Mouse (Mus musculus): ENCODE results near the gene Vmn2r32.
"Not testable (repeated sequence)": the region's sequence is repeated elsewhere in the genome, so short reads cannot be mapped to it uniquely, and the experiment has no call there.

Vmn2r32 gene

DNA sequence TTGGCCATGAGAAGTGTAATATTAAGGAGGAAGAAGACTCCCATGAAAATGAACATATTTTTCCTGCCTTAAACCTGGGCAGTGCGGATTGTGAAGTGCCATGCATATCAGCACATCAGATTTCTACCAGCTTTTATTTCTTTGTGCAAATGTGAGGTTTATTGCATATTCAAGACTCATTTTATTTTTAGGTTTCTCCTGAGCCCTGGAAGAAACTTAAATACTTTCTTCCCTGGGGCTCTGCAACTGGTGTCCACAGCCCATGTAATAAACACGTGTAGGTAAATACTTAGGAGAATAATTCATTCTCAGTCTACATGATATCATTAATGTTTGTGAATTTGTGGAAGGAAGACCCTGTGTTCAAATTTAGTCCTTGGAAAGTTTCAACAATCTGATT, at the start of gene Vmn2r32:
Gene Vmn2r32 (minus strand): TSS at position 101 of the 400 bp plus-strand sequence.
- not testable (repeated sequence) for DNase-seq (ENCODE audit: low spot score in 2 of 2)
